Mouse (Mus musculus) liver, embryonic 14.5 days (tissue): ENCODE measurements at regions not wholly inside any gene's neighbourhood (a gene's known extent, or its start where the extent isn't known, plus 50 kb on each side); places are given as distances from the start of the nearest gene placed in this dataset.

Experiments used
- ATAC-seq: fragments of 200-750 bp; cut with Nextera tagmentation; 2 replicates; pipeline ENCODE4 v1.8.0; 2017; ENCODE audit warnings: moderate number of reproducible peaks, mild to moderate bottlenecking, moderate library complexity; ENCODE audit not compliant: insufficient read depth
- DNase-seq, 3 experiments: peaks; one replicate each; pipeline ENCODE4 v3.0.0-alpha.2; 2012 to 2013; ENCODE audit warnings: low read depth in 3 of 3, low spot score in 3 of 3
- H3K27ac ChIP-seq: fragments of 300-500 bp; sonication (generic); 2 replicates; pipeline ENCODE4 v1.5.1; 2014; ENCODE audit warnings: moderate library complexity, mild to moderate bottlenecking, control low read depth, inconsistent platforms
- H3K27me3 ChIP-seq: fragments of 300-500 bp; sonication (generic); 2 replicates; pipeline ENCODE4 v1.6.1; 2014; ENCODE audit warnings: mild to moderate bottlenecking, low read length, moderate library complexity; ENCODE audit not compliant: control insufficient read depth, insufficient read depth
- H3K36me3 ChIP-seq: fragments of 300-500 bp; sonication (generic); replicated peaks from 2 replicates; pipeline ENCODE4 v1.6.1; 2014; ENCODE audit warnings: low read depth; ENCODE audit not compliant: control insufficient read depth, insufficient read depth
- H3K4me1 ChIP-seq, 2 experiments: fragments of 200-500 bp in 1 of 2; fragments of 300-500 bp in 1 of 2; sonication (generic) in 1 of 2; replicated peaks; 2 replicates each; pipeline ENCODE4 v1.6.1; 2012 to 2014; ENCODE audit warnings: antibody characterized with exemption in 1 of 2, inconsistent platforms in 1 of 2, low read length in 1 of 2; ENCODE audit not compliant: control insufficient read depth in 2 of 2, insufficient read depth in 2 of 2
- H3K4me2 ChIP-seq: fragments of 300-500 bp; sonication (generic); 2 replicates; pipeline ENCODE4 v1.6.1; 2014; ENCODE audit warnings: low read depth, mild to moderate bottlenecking, control low read depth, moderate library complexity
- H3K4me3 ChIP-seq, 2 experiments: fragments of 200-500 bp in 1 of 2; fragments of 300-500 bp in 1 of 2; sonication (generic) in 1 of 2; 2 replicates each; pipeline ENCODE4 v1.5.1; 2012 to 2014; ENCODE audit warnings: low read depth in 2 of 2, low read length in 2 of 2, mild to moderate bottlenecking in 2 of 2, control low read depth in 1 of 2, inconsistent platforms in 1 of 2, moderate library complexity in 1 of 2; ENCODE audit not compliant: insufficient read depth in 1 of 2
- H3K9ac ChIP-seq: fragments of 300-500 bp; sonication (generic); replicated peaks from 2 replicates; pipeline ENCODE4 v1.6.1; 2014; ENCODE audit warnings: mild to moderate bottlenecking, control low read depth, moderate library complexity
- H3K9me3 ChIP-seq: fragments of 300-500 bp; sonication (generic); 2 replicates; pipeline ENCODE4 v1.6.1; 2016; ENCODE audit warnings: low read length, mixed read lengths; ENCODE audit not compliant: control insufficient read depth
- CTCF ChIP-seq: IDR thresholded peaks from 2 replicates; pipeline ENCODE4 v1.5.1; 2016; ENCODE audit warnings: antibody characterized with exemption, low read depth, control low read depth
- EP300 ChIP-seq: IDR thresholded peaks from 2 replicates; pipeline ENCODE4 v1.6.1; 2016; ENCODE audit warnings: antibody characterized with exemption, low read depth
- WGBS: fragments of 180-500 bp; shearing (Covaris S2); extraction: QIAGEN DNeasy Blood & Tissue Kit; methylation state at CpG from one replicate; pipeline ENCODE4 v1.1.7; 2014; ENCODE audit not compliant: insufficient replicate concordance; 5-methylcytosine and 5-hydroxymethylcytosine counted together

GRCm38 (mm10) chr7:113026290-113027075, 72.7 kb downstream of the Rassf10 start:
- Histone ChIP-seq H3K27ac (no peak overlapping the region), H3K9me3 (no peaks in the 10 kb centered on the region), H3K4me2 (no peak overlapping the region), H3K4me1 (no peaks in the 10 kb centered on the region), H3K36me3 (no peaks in the 10 kb centered on the region), H3K9ac (no peak overlapping the region), H3K27me3 (no peaks in the 10 kb centered on the region), H3K4me3 (no peak overlapping the region)
- ATAC-seq (no peak), DNase-seq (no peak)
- 46% methylated on average over 10 of the region's 10 CpGs for WGBS
- TF ChIP-seq CTCF (no peak), EP300 (no peak)

GRCm38 (mm10) chr7:113027125-113027801, 73.5 kb downstream of the Rassf10 start:
- WGBS = 49% methylated on average over 5 of the region's 5 CpGs
- Histone ChIP-seq H3K4me3 (no peak overlapping the region), H3K4me1 (no peaks in the 10 kb centered on the region), H3K27me3 (no peaks in the 10 kb centered on the region), H3K4me2 (no peak overlapping the region), H3K27ac (no peak overlapping the region), H3K9ac (no peak overlapping the region), H3K36me3 (no peaks in the 10 kb centered on the region), H3K9me3 (no peaks in the 10 kb centered on the region)
- ATAC-seq = no peak
- no peak for TF ChIP-seq EP300
- no peak for TF ChIP-seq CTCF
- no peak for DNase-seq

- H3K4me3 ChIP-seq = no peak overlapping the region
- no peaks in the 10 kb centered on the region for H3K4me1 ChIP-seq
- H3K27ac ChIP-seq = no peak overlapping the region
- no peak overlapping the region for H3K9ac ChIP-seq
- ATAC-seq = no peak
- DNase-seq = no peak
- WGBS = 35% methylated on average over 5 of the region's 5 CpGs
- no peaks in the 10 kb centered on the region for H3K36me3 ChIP-seq
- H3K4me2 ChIP-seq = no peak overlapping the region
- TF ChIP-seq CTCF = no peak
- TF ChIP-seq EP300 = no peak
- no peaks in the 10 kb centered on the region for H3K27me3 ChIP-seq
- no peaks in the 10 kb centered on the region for H3K9me3 ChIP-seq
Measured at GRCm38 (mm10) chr7:113030053-113030752, 76.4 kb downstream of the Rassf10 start.

GRCm38 (mm10) chr7:113035751-113036150, 82.0 kb downstream of the Rassf10 start:
- WGBS = 62% methylated on average over 4 of the region's 4 CpGs
- no peak for ATAC-seq
- no peak for TF ChIP-seq EP300
- TF ChIP-seq CTCF = no peak

More at GRCm38 (mm10) chr7:113035751-113036150, 82.0 kb downstream of the Rassf10 start:
- H3K4me3 ChIP-seq = no peak overlapping the region
- no peak overlapping the region for H3K9ac ChIP-seq
- no peak overlapping the region for H3K27ac ChIP-seq
- no peaks in the 10 kb centered on the region for H3K9me3 ChIP-seq
- no peak for DNase-seq
- H3K27me3 ChIP-seq = no peaks in the 10 kb centered on the region
- no peaks in the 10 kb centered on the region for H3K36me3 ChIP-seq
- H3K4me1 ChIP-seq = no peaks in the 10 kb centered on the region
- H3K4me2 ChIP-seq = no peak overlapping the region
